Mouse (Mus musculus) brain, embryonic 14.5 days (tissue): Measurements from ENCODE around the gene Osbpl8.

Experiments
- CTCF ChIP-seq: fragments of 200-500 bp; IDR thresholded peaks from 2 replicates; pipeline ENCODE4 v1.5.1; 2012; ENCODE audit warnings: inconsistent platforms, mild to moderate bottlenecking, moderate library complexity, borderline replicate concordance; ENCODE audit not compliant: insufficient read depth, insufficient read length; ENCODE audit errors: extremely low read depth
- POLR2A ChIP-seq: fragments of 200-500 bp; IDR thresholded peaks from 2 replicates; pipeline ENCODE4 v1.6.1; 2012; ENCODE audit warnings: mild to moderate bottlenecking, inconsistent platforms, borderline replicate concordance; ENCODE audit not compliant: poor library complexity, insufficient read depth, insufficient read length, severe bottlenecking; ENCODE audit errors: extremely low read depth

GRCm38 (mm10) chr10:111133271-111133670, 31.3 kb upstream of the Osbpl8 start:
- no peak for TF ChIP-seq POLR2A
- TF ChIP-seq CTCF: no peak
